Mouse (Mus musculus): ENCODE data around the gene Thrb. TPM values are rescaled to one million over a fixed set of nuclear protein-coding genes. Genes with fewer than 3 reads are reported as not detected.

The Thrb gene
- polyA plus RNA-seq, 1 experiment from 2014 or later: 1.2 TPM

- no peak overlapping the region for H3K9ac ChIP-seq (ENCODE audit: low read length)
- no peak overlapping the region for H3K4me3 ChIP-seq (ENCODE audit: low read length)
- H3K36me3 ChIP-seq (ENCODE audit: control insufficient read depth, insufficient read depth): no peaks in the 10 kb centered on the region
- H3K27me3 ChIP-seq (ENCODE audit: control insufficient read depth, insufficient read depth, low read length): no peaks in the 10 kb centered on the region
- ATAC-seq (replicated peaks; ENCODE audit: extremely low read depth, insufficient read depth, low FRiP score): no peak
- H3K4me1 ChIP-seq (ENCODE audit: control insufficient read depth, insufficient read depth, low read length): no peaks in the 10 kb centered on the region
- no peak overlapping the region for H3K4me2 ChIP-seq (ENCODE audit: low read depth, low read length)
- 54% methylated on average over 6 of the region's 6 CpGs for WGBS
- H3K27ac ChIP-seq (ENCODE audit: low read length): no peak overlapping the region
- no peaks in the 10 kb centered on the region for H3K9me3 ChIP-seq (replicated peaks; ENCODE audit: control insufficient read depth, low read length)
Measured at GRCm38 (mm10) chr14:17827401-17827800, 167.3 kb downstream of the Thrb start.

GRCm38 (mm10) chr14:17835738-17836137, 175.7 kb downstream of the Thrb start:
- no peaks in the 10 kb centered on the region for H3K27me3 ChIP-seq (ENCODE audit: control insufficient read depth, insufficient read depth, low read length)
- H3K27ac ChIP-seq (ENCODE audit: low read length): no peak overlapping the region
- no peaks in the 10 kb centered on the region for H3K9me3 ChIP-seq (replicated peaks; ENCODE audit: control insufficient read depth, low read length)
- H3K4me2 ChIP-seq (ENCODE audit: low read depth, low read length): no peak overlapping the region
- H3K4me3 ChIP-seq (ENCODE audit: low read length): no peak overlapping the region
- no peak overlapping the region for H3K9ac ChIP-seq (ENCODE audit: low read length)
- no peaks in the 10 kb centered on the region for H3K4me1 ChIP-seq (ENCODE audit: control insufficient read depth, insufficient read depth, low read length)
- no peak for ATAC-seq (replicated peaks; ENCODE audit: extremely low read depth, insufficient read depth, low FRiP score)
- H3K36me3 ChIP-seq (ENCODE audit: control insufficient read depth, insufficient read depth): no peaks in the 10 kb centered on the region
- WGBS: 63% methylated on average over 1 of the region's 1 CpGs

GRCm38 (mm10) chr14:17836766-17837165, 176.7 kb downstream of the Thrb start:
- Histone ChIP-seq H3K9me3 (replicated peaks; ENCODE audit: control insufficient read depth, low read length) (no peaks in the 10 kb centered on the region), H3K27me3 (ENCODE audit: control insufficient read depth, insufficient read depth, low read length) (no peaks in the 10 kb centered on the region), H3K4me1 (ENCODE audit: control insufficient read depth, insufficient read depth, low read length) (no peaks in the 10 kb centered on the region), H3K9ac (ENCODE audit: low read length) (no peak overlapping the region), H3K27ac (ENCODE audit: low read length) (no peak overlapping the region), H3K4me3 (ENCODE audit: low read length) (no peak overlapping the region), H3K4me2 (ENCODE audit: low read depth, low read length) (no peak overlapping the region), H3K36me3 (ENCODE audit: control insufficient read depth, insufficient read depth) (no peaks in the 10 kb centered on the region)
- ATAC-seq (replicated peaks; ENCODE audit: extremely low read depth, insufficient read depth, low FRiP score): no peak
- 77% methylated on average over 1 of the region's 1 CpGs for WGBS

- 64% methylated on average over 5 of the region's 5 CpGs for WGBS
- H3K27ac ChIP-seq (ENCODE audit: low read length): no peak overlapping the region
- ATAC-seq (replicated peaks; ENCODE audit: extremely low read depth, insufficient read depth, low FRiP score): no peak
Measured at GRCm38 (mm10) chr14:17845003-17845697, 185.1 kb downstream of the Thrb start.

GRCm38 (mm10) chr14:17845871-17846270, 185.8 kb downstream of the Thrb start:
- Histone ChIP-seq H3K27ac (ENCODE audit: low read length) (no peak overlapping the region), H3K9me3 (replicated peaks; ENCODE audit: control insufficient read depth, low read length) (no peaks in the 10 kb centered on the region), H3K4me2 (ENCODE audit: low read depth, low read length) (no peak overlapping the region), H3K27me3 (ENCODE audit: control insufficient read depth, insufficient read depth, low read length) (no peaks in the 10 kb centered on the region), H3K4me1 (ENCODE audit: control insufficient read depth, insufficient read depth, low read length) (no peaks in the 10 kb centered on the region), H3K9ac (ENCODE audit: low read length) (no peak overlapping the region), H3K4me3 (ENCODE audit: low read length) (no peak overlapping the region), H3K36me3 (ENCODE audit: control insufficient read depth, insufficient read depth) (no peaks in the 10 kb centered on the region)
- no peak for ATAC-seq (replicated peaks; ENCODE audit: extremely low read depth, insufficient read depth, low FRiP score)
- 63% methylated on average over 6 of the region's 6 CpGs for WGBS

More at GRCm38 (mm10) chr14:17845003-17845697, 185.1 kb downstream of the Thrb start:
- no peak overlapping the region for H3K9ac ChIP-seq (ENCODE audit: low read length)
- no peaks in the 10 kb centered on the region for H3K36me3 ChIP-seq (ENCODE audit: control insufficient read depth, insufficient read depth)
- no peak overlapping the region for H3K4me2 ChIP-seq (ENCODE audit: low read depth, low read length)
- H3K27me3 ChIP-seq (ENCODE audit: control insufficient read depth, insufficient read depth, low read length): no peaks in the 10 kb centered on the region
- no peak overlapping the region for H3K4me3 ChIP-seq (ENCODE audit: low read length)
- H3K9me3 ChIP-seq (replicated peaks; ENCODE audit: control insufficient read depth, low read length): no peaks in the 10 kb centered on the region
- H3K4me1 ChIP-seq (ENCODE audit: control insufficient read depth, insufficient read depth, low read length): no peaks in the 10 kb centered on the region

GRCm38 (mm10) chr14:17846700-17847099, 186.6 kb downstream of the Thrb start:
- Histone ChIP-seq H3K4me3 (ENCODE audit: low read length) (no peak overlapping the region), H3K9ac (ENCODE audit: low read length) (no peak overlapping the region), H3K4me1 (ENCODE audit: control insufficient read depth, insufficient read depth, low read length) (no peaks in the 10 kb centered on the region), H3K27me3 (ENCODE audit: control insufficient read depth, insufficient read depth, low read length) (no peaks in the 10 kb centered on the region), H3K9me3 (replicated peaks; ENCODE audit: control insufficient read depth, low read length) (no peaks in the 10 kb centered on the region), H3K4me2 (ENCODE audit: low read depth, low read length) (no peak overlapping the region), H3K27ac (ENCODE audit: low read length) (no peak overlapping the region), H3K36me3 (ENCODE audit: control insufficient read depth, insufficient read depth) (no peaks in the 10 kb centered on the region)
- 68% methylated on average over 2 of the region's 2 CpGs for WGBS
- ATAC-seq (replicated peaks; ENCODE audit: extremely low read depth, insufficient read depth, low FRiP score): no peak

- Histone ChIP-seq H3K9ac (ENCODE audit: low read length) (no peak overlapping the region), H3K4me3 (ENCODE audit: low read length) (no peak overlapping the region), H3K36me3 (ENCODE audit: control insufficient read depth, insufficient read depth) (no peaks in the 10 kb centered on the region), H3K27me3 (ENCODE audit: control insufficient read depth, insufficient read depth, low read length) (no peaks in the 10 kb centered on the region), H3K9me3 (replicated peaks; ENCODE audit: control insufficient read depth, low read length) (no peaks in the 10 kb centered on the region), H3K27ac (ENCODE audit: low read length) (no peak overlapping the region), H3K4me2 (ENCODE audit: low read depth, low read length) (no peak overlapping the region), H3K4me1 (ENCODE audit: control insufficient read depth, insufficient read depth, low read length) (no peaks in the 10 kb centered on the region)
- no peak for ATAC-seq (replicated peaks; ENCODE audit: extremely low read depth, insufficient read depth, low FRiP score)
- 66% methylated on average over 8 of the region's 8 CpGs for WGBS
Measured at GRCm38 (mm10) chr14:17847211-17847610, 187.2 kb downstream of the Thrb start.

GRCm38 (mm10) chr14:17850355-17850754, 190.3 kb downstream of the Thrb start:
- H3K4me2 ChIP-seq (ENCODE audit: low read depth, low read length): no peak overlapping the region
- no peaks in the 10 kb centered on the region for H3K36me3 ChIP-seq (ENCODE audit: control insufficient read depth, insufficient read depth)
- no peaks in the 10 kb centered on the region for H3K27me3 ChIP-seq (ENCODE audit: control insufficient read depth, insufficient read depth, low read length)
- WGBS: 69% methylated on average over 4 of the region's 4 CpGs
- H3K4me1 ChIP-seq (ENCODE audit: control insufficient read depth, insufficient read depth, low read length): no peaks in the 10 kb centered on the region
- no peak overlapping the region for H3K4me3 ChIP-seq (ENCODE audit: low read length)
- H3K9me3 ChIP-seq (replicated peaks; ENCODE audit: control insufficient read depth, low read length): no peaks in the 10 kb centered on the region
- no peak for ATAC-seq (replicated peaks; ENCODE audit: extremely low read depth, insufficient read depth, low FRiP score)
- H3K9ac ChIP-seq (ENCODE audit: low read length): no peak overlapping the region
- no peak overlapping the region for H3K27ac ChIP-seq (ENCODE audit: low read length)

- no peaks in the 10 kb centered on the region for H3K27me3 ChIP-seq (ENCODE audit: control insufficient read depth, insufficient read depth, low read length)
- no peaks in the 10 kb centered on the region for H3K9me3 ChIP-seq (replicated peaks; ENCODE audit: control insufficient read depth, low read length)
- no peak overlapping the region for H3K4me2 ChIP-seq (ENCODE audit: low read depth, low read length)
- H3K4me3 ChIP-seq (ENCODE audit: low read length): no peak overlapping the region
- no peaks in the 10 kb centered on the region for H3K4me1 ChIP-seq (ENCODE audit: control insufficient read depth, insufficient read depth, low read length)
- no peak for ATAC-seq (replicated peaks; ENCODE audit: extremely low read depth, insufficient read depth, low FRiP score)
- no peak overlapping the region for H3K9ac ChIP-seq (ENCODE audit: low read length)
- 67% methylated on average over 2 of the region's 2 CpGs for WGBS
- no peak overlapping the region for H3K27ac ChIP-seq (ENCODE audit: low read length)
- H3K36me3 ChIP-seq (ENCODE audit: control insufficient read depth, insufficient read depth): no peaks in the 10 kb centered on the region
Measured at GRCm38 (mm10) chr14:17852236-17852635, 192.2 kb downstream of the Thrb start.

Data from heart, embryonic 16.5 days (tissue).